Mouse (Mus musculus) retina, postnatal 7 days (tissue): Measurements from ENCODE around the gene Tnfrsf1a.

ENCODE experiments used
- DNase-seq: peaks from one replicate; pipeline ENCODE4 v3.0.0-alpha.2; 2012; ENCODE audit warnings: low read depth, low spot score

Tnfrsf1a gene

GRCm38 (mm10) chr6:125385066-125385974 is 36.2 kb downstream of the Tnfrsf1a start:
- no peak for DNase-seq

- DNase-seq = no peak
Measured at GRCm38 (mm10) chr6:125386080-125386479, 36.9 kb downstream of the Tnfrsf1a start.

DNA sequence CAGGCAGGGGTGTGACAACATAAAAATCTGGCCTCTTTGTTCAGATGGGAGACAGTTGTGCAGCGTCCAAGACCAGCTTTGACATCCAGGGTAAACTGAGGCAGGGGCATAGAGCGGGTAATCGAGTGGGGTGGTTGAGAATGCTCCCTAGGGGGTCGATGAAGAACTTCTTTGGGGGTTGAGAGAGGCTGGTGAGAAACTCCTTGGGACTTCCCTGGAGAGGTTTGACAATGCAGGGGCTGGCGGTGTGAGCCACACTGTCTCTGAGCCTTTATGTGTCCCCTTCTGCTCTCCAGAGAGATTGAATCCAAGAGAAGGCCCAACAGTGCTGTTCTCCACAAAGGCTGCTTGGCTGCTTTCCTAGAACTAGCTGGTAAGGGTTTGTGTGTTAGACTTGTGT is 40.7 kb downstream of the Tnfrsf1a start:
- DNase-seq = no peak

GRCm38 (mm10) chr6:125405461-125406382 is 56.6 kb downstream of the Tnfrsf1a start:
- DNase-seq = no peak

DNA sequence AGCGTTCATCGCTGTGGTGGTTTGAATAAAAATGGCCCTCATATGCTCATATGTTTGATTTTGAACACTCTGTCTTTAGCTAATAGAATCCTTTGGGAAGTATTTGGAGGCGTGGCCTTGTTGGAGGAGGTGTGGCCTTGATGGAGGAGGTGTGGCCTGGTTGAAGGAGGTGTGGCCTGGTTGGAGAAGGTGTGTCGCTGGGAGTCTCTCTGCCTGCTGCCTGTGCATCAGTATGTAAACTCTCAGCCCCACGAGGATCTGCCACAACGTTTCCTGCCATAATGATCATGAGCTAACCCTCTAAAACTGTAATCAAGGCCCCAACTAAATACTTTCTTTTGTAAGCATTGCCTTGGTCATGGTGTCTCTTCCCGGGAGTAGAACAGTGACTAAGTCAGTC is 58.1 kb downstream of the Tnfrsf1a start:
- no peak for DNase-seq

DNA sequence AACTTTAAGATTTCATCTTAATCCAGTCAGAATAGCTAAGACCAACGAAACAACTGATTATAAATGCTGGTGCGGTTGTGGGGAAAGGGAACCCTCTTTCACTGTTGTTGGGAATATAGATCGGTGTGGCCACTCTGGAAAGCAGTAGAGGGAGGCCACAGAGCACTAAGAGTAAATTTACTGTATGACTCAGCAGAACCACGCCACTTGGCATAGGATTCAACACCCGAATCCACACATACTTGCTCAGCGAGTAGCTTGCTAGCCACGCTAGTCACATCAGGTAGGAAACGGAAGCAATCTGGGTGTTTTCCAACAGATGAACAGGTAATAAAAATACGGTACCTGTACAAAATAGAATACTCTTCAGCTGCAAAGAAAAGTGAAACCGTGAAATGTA is 58.5 kb downstream of the Tnfrsf1a start:
- DNase-seq = no peak

DNA sequence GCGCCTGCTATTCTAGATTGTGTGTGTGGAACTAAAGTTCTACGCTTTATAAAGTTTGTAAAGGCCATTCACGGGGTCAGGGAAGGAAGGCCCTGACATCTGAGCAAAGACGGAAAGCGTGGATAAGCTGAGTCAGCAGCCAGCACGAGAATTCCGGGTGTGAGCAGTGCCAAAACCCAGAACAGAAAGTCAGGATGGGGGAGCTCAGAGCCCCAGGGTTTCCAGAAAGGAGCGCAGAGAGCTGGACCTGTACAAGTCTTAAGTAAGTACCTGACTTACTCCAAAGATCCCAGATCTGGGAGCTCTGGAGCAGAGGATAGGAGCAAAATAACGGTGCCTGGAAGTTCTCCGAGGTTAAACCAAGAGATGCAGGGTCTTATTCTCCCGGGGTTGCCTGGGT is 61.4 kb downstream of the Tnfrsf1a start:
- no peak for DNase-seq

- DNase-seq = no peak
Measured at GRCm38 (mm10) chr6:125410995-125411547, 61.9 kb downstream of the Tnfrsf1a start.

GRCm38 (mm10) chr6:125411661-125412060 is 62.5 kb downstream of the Tnfrsf1a start:
- DNase-seq = no peak
